Mouse (Mus musculus): ENCODE results near the gene Sema6d. TPM values are rescaled to one million over a fixed set of nuclear protein-coding genes. Genes with fewer than 3 reads are reported as not detected.

Sema6d gene
- polyA plus RNA-seq, 1 experiment from 2014 or later = 12.2 TPM

DNA sequence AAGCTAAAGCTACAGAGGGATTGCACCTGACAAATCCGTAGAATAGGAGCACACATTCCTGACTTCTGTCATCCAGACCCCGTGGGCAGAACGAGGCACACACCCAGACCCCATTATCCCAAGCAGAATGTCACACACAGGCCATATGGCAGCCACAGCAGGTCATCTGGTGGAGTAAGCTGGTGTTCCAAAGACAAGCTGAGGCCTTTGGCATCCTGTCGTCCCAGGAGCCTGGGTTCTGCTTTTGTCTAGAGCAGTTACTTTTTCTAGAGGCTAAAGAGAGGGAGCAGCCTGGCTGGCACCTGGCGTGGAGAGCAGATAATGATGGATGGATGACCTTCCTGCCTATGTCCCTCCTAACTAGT, 551.4 kb downstream of the Sema6d start:
- no peak for DNase-seq (ENCODE audit: low spot score)
- no peak overlapping the region for H3K9ac ChIP-seq (ENCODE audit: low read depth, low read length)
- no peaks in the 10 kb centered on the region for H3K9me3 ChIP-seq (ENCODE audit: control insufficient read depth, low read length)
- H3K36me3 ChIP-seq (ENCODE audit: control insufficient read depth, insufficient read depth, low read length) = no peaks in the 10 kb centered on the region
- WGBS = 47% methylated on average over 5 of the region's 5 CpGs
- no peaks in the 10 kb centered on the region for H3K27me3 ChIP-seq (replicated peaks; ENCODE audit: control insufficient read depth, insufficient read depth, low read length)
- no peak for ATAC-seq (replicated peaks; ENCODE audit: low FRiP score)
- no peak overlapping the region for H3K4me3 ChIP-seq (ENCODE audit: low read depth, low read length)
- no peak overlapping the region for H3K4me2 ChIP-seq
- H3K4me1 ChIP-seq (replicated peaks; ENCODE audit: control insufficient read depth, insufficient read depth, low read length) = no peaks in the 10 kb centered on the region
- H3K27ac ChIP-seq (ENCODE audit: low read depth, low read length) = no peak overlapping the region

DNA sequence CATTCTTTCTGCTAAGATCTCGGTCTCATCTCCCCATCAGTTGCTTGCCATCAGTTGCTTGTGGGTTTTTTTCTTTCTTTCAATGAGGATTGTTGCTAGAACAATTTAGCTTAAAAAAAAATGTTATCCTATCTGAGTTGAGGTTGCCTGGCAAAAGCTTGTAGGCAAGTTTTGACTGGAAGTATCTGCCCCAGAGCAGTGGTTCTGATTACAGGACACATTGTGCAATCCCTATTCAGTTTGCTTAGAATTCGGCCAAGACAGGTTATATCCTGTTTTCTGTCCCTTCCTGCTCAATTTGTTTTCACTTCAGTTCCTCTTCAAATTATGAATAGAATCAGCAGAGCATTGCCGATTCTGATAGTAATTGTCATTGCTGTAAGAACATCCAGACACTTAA, 552.4 kb downstream of the Sema6d start:
- Histone ChIP-seq H3K27me3 (replicated peaks; ENCODE audit: control insufficient read depth, insufficient read depth, low read length) (no peaks in the 10 kb centered on the region), H3K9ac (ENCODE audit: low read depth, low read length) (no peak overlapping the region), H3K36me3 (ENCODE audit: control insufficient read depth, insufficient read depth, low read length) (no peaks in the 10 kb centered on the region), H3K4me1 (replicated peaks; ENCODE audit: control insufficient read depth, insufficient read depth, low read length) (no peaks in the 10 kb centered on the region), H3K9me3 (ENCODE audit: control insufficient read depth, low read length) (no peaks in the 10 kb centered on the region), H3K4me3 (ENCODE audit: low read depth, low read length) (no peak overlapping the region), H3K4me2 (no peak overlapping the region), H3K27ac (ENCODE audit: low read depth, low read length) (no peak overlapping the region)
- no peak for DNase-seq (ENCODE audit: low spot score)
- ATAC-seq (replicated peaks; ENCODE audit: low FRiP score) = no peak
- 72% methylated on average over 3 of the region's 3 CpGs for WGBS

DNA sequence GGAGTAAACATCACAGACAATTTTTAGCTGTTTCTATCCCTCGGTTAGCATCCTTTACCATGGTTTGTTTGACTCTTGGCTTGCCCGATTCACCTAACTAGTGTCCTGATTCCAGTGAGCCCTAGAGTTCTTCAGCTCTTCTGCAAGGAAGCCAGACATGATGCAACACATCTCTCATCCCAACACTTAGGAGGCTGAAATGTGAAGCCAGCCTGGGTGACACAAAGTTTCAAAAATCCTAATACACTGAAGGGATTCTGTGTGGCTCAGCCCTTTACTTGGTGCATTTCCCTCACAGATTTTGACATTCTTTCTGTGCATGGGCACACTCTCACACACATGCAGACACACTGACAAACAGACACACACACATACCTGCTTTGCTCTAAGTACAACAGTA, 560.8 kb downstream of the Sema6d start:
- H3K4me3 ChIP-seq (ENCODE audit: low read depth, low read length) = no peak overlapping the region
- H3K9ac ChIP-seq (ENCODE audit: low read depth, low read length) = no peak overlapping the region
- no peaks in the 10 kb centered on the region for H3K27me3 ChIP-seq (replicated peaks; ENCODE audit: control insufficient read depth, insufficient read depth, low read length)
- no peak overlapping the region for H3K27ac ChIP-seq (ENCODE audit: low read depth, low read length)
- ATAC-seq (replicated peaks; ENCODE audit: low FRiP score) = no peak
- no peak for DNase-seq (ENCODE audit: low spot score)
- WGBS = 90% methylated on average over 2 of the region's 2 CpGs
- H3K9me3 ChIP-seq (ENCODE audit: control insufficient read depth, low read length) = no peaks in the 10 kb centered on the region
- no peaks in the 10 kb centered on the region for H3K36me3 ChIP-seq (ENCODE audit: control insufficient read depth, insufficient read depth, low read length)
- no peak overlapping the region for H3K4me2 ChIP-seq
- H3K4me1 ChIP-seq (replicated peaks; ENCODE audit: control insufficient read depth, insufficient read depth, low read length) = no peaks in the 10 kb centered on the region

DNA sequence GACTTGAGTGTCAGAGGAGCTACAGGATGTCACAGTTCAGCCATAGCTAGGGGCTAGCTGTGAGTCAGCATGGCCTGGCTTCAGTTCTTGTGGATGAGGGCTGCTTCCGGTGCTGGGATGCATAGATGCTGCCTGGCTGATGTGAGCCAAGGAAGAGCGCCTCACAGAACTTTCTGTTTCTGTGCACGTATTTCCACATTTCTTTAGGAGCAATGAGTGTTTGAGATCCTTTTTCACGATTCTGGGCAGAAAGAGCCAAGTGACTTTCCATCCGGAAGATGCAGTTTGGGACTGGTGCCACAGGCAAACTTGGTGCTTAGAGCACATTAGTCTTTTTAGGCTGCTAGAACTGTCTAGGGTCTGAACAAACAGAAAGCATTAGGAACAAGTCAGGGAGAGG, 561.4 kb downstream of the Sema6d start:
- Histone ChIP-seq H3K4me2 (no peak overlapping the region), H3K4me3 (ENCODE audit: low read depth, low read length) (no peak overlapping the region), H3K27ac (ENCODE audit: low read depth, low read length) (no peak overlapping the region), H3K9ac (ENCODE audit: low read depth, low read length) (no peak overlapping the region), H3K27me3 (replicated peaks; ENCODE audit: control insufficient read depth, insufficient read depth, low read length) (no peaks in the 10 kb centered on the region), H3K4me1 (replicated peaks; ENCODE audit: control insufficient read depth, insufficient read depth, low read length) (no peaks in the 10 kb centered on the region), H3K9me3 (ENCODE audit: control insufficient read depth, low read length) (no peaks in the 10 kb centered on the region), H3K36me3 (ENCODE audit: control insufficient read depth, insufficient read depth, low read length) (no peaks in the 10 kb centered on the region; the same call in 1 of the 2 replicates)
- ATAC-seq (replicated peaks; ENCODE audit: low FRiP score) (no peak), DNase-seq (ENCODE audit: low spot score) (no peak)
- 83% methylated on average over 5 of the region's 5 CpGs for WGBS

DNA sequence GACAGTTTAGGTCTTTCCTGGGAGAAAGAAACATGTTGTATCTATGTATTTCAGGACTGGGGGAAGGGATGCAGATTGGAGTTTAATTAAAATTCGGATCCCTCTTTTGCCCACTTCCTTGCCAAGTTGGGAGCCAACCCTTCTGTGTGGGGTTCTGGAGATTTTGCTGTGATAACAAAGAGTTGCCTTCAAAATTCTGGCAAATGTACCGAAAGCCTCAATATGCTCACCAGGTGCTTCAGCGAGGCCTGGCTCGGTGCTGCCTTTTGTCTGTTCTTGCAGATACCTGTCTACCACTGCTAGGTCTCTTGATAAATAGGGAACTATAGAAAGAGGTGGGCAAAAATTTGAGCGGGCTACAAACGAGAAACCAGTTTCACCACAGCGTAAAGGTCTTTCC, 563.4 kb downstream of the Sema6d start:
- Histone ChIP-seq H3K9me3 (ENCODE audit: control insufficient read depth, low read length) (no peaks in the 10 kb centered on the region), H3K9ac (ENCODE audit: low read depth, low read length) (no peak overlapping the region), H3K27me3 (replicated peaks; ENCODE audit: control insufficient read depth, insufficient read depth, low read length) (no peaks in the 10 kb centered on the region), H3K36me3 (ENCODE audit: control insufficient read depth, insufficient read depth, low read length) (no peaks in the 10 kb centered on the region; the same call in 1 of the 2 replicates), H3K27ac (ENCODE audit: low read depth, low read length) (no peak overlapping the region), H3K4me3 (ENCODE audit: low read depth, low read length) (no peak overlapping the region), H3K4me2 (no peak overlapping the region), H3K4me1 (replicated peaks; ENCODE audit: control insufficient read depth, insufficient read depth, low read length) (no peaks in the 10 kb centered on the region)
- 87% methylated on average over 7 of the region's 7 CpGs for WGBS
- no peak for ATAC-seq (replicated peaks; ENCODE audit: low FRiP score)
- DNase-seq (ENCODE audit: low spot score) = no peak

DNA sequence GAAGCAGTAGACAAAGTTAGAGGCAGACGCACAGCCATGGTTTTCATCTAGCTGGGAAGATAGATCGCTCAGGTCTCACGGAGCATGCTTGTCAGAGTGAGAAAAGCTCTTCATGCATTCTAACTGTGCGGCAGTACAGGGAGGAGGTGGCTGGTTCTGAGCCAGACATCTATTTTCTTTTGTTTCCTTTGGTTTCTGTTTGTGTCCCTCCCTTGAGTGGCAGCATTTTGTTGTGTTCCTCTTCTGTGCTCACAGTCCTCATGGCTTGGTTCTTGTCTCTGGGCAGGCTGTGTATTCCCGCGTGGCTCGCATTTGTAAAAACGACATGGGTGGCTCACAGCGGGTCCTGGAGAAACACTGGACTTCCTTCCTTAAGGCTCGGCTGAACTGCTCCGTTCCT, 567.6 kb downstream of the Sema6d start:
- Histone ChIP-seq H3K36me3 (ENCODE audit: control insufficient read depth, insufficient read depth, low read length) (peaks cover 3% of the 10 kb centered on the region), H3K4me1 (replicated peaks; ENCODE audit: control insufficient read depth, insufficient read depth, low read length) (no peaks in the 10 kb centered on the region), H3K4me3 (ENCODE audit: low read depth, low read length) (no peak overlapping the region), H3K9ac (ENCODE audit: low read depth, low read length) (no peak overlapping the region), H3K4me2 (no peak overlapping the region), H3K27me3 (replicated peaks; ENCODE audit: control insufficient read depth, insufficient read depth, low read length) (no peaks in the 10 kb centered on the region), H3K9me3 (ENCODE audit: control insufficient read depth, low read length) (no peaks in the 10 kb centered on the region), H3K27ac (ENCODE audit: low read depth, low read length) (no peak overlapping the region)
- WGBS = 88% methylated on average over 11 of the region's 11 CpGs
- no peak for DNase-seq (ENCODE audit: low spot score)
- no peak for ATAC-seq (replicated peaks; ENCODE audit: low FRiP score)

DNA sequence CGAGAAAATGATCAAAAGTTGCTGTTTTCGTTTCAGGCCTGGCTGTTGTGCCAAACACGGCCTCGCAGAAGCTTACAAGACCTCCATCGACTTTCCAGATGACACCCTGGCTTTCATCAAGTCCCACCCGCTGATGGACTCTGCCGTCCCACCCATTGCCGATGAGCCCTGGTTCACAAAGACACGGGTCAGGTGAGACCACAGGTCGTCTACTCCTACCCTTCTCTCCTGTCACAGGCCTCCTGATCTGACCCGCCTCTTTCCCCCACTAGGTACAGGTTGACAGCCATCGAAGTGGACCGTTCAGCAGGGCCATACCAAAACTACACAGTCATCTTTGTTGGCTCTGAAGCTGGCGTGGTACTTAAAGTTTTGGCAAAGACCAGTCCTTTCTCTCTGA, 568.6 kb downstream of the Sema6d start:
- DNase-seq (ENCODE audit: low spot score) = no peak
- no peak for ATAC-seq (replicated peaks; ENCODE audit: low FRiP score)
- Histone ChIP-seq H3K4me2 (no peak overlapping the region), H3K9me3 (ENCODE audit: control insufficient read depth, low read length) (no peaks in the 10 kb centered on the region), H3K9ac (ENCODE audit: low read depth, low read length) (no peak overlapping the region), H3K4me1 (replicated peaks; ENCODE audit: control insufficient read depth, insufficient read depth, low read length) (no peaks in the 10 kb centered on the region), H3K27me3 (replicated peaks; ENCODE audit: control insufficient read depth, insufficient read depth, low read length) (no peaks in the 10 kb centered on the region), H3K4me3 (ENCODE audit: low read depth, low read length) (no peak overlapping the region), H3K27ac (ENCODE audit: low read depth, low read length) (no peak overlapping the region), H3K36me3 (ENCODE audit: control insufficient read depth, insufficient read depth, low read length) (peaks cover 3% of the 10 kb centered on the region)
- WGBS = 91% methylated on average over 14 of the region's 14 CpGs

DNA sequence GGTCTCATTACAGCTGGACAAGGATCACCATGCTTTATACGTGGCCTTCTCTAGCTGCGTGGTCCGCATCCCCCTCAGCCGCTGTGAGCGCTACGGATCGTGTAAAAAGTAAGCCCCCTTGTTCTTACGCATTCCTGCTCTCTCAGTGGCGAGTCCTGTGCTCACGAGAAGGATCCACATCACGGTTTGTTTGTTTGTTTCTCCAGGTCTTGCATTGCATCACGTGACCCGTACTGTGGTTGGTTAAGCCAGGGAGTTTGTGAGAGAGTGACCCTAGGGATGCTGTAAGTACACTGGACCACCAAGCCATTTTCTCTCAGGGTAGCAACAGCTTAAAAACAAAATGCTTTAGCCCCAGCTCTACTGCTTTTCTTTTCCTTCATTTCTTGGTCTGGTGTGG, 569.8 kb downstream of the Sema6d start:
- DNase-seq (ENCODE audit: low spot score) (no peak), ATAC-seq (replicated peaks; ENCODE audit: low FRiP score) (no peak)
- Histone ChIP-seq H3K36me3 (ENCODE audit: control insufficient read depth, insufficient read depth, low read length) (peaks cover 5% of the 10 kb centered on the region), H3K27me3 (replicated peaks; ENCODE audit: control insufficient read depth, insufficient read depth, low read length) (no peaks in the 10 kb centered on the region), H3K27ac (ENCODE audit: low read depth, low read length) (no peak overlapping the region), H3K4me3 (ENCODE audit: low read depth, low read length) (no peak overlapping the region), H3K4me1 (replicated peaks; ENCODE audit: control insufficient read depth, insufficient read depth, low read length) (no peaks in the 10 kb centered on the region), H3K9ac (ENCODE audit: low read depth, low read length) (no peak overlapping the region), H3K4me2 (no peak overlapping the region), H3K9me3 (ENCODE audit: control insufficient read depth, low read length) (no peaks in the 10 kb centered on the region)
- 93% methylated on average over 13 of the region's 13 CpGs for WGBS

DNA sequence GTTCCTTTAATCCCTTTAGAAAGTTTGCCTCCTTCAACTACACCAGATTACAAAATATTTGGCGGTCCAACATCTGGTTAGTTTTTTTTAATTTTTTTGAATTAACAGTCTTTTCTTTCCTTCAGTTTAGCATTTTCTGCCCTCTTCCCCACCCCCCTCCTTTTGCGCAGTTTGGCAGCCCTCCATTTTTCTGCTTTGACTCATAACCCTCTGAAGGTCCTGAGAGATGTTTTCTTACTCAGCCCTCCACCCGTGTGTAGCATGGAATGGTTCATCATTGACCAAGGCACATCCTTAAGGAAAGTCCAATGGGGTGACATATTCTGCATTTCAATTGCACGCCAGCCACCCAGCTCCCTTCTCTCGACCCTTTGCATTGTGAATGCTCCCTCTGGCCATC, 570.9 kb downstream of the Sema6d start:
- no peak for ATAC-seq (replicated peaks; ENCODE audit: low FRiP score)

More for the DNA sequence above, 570.9 kb downstream of the Sema6d start:
- no peak overlapping the region for H3K27ac ChIP-seq (ENCODE audit: low read depth, low read length)
- no peak overlapping the region for H3K4me3 ChIP-seq (ENCODE audit: low read depth, low read length)
- WGBS = 84% methylated on average over 5 of the region's 5 CpGs
- H3K4me2 ChIP-seq = no peak overlapping the region
- peaks cover 6% of the 10 kb centered on the region for H3K36me3 ChIP-seq (ENCODE audit: control insufficient read depth, insufficient read depth, low read length)
- H3K9ac ChIP-seq (ENCODE audit: low read depth, low read length) = no peak overlapping the region
- no peaks in the 10 kb centered on the region for H3K9me3 ChIP-seq (ENCODE audit: control insufficient read depth, low read length)
- no peaks in the 10 kb centered on the region for H3K4me1 ChIP-seq (replicated peaks; ENCODE audit: control insufficient read depth, insufficient read depth, low read length)
- H3K27me3 ChIP-seq (replicated peaks; ENCODE audit: control insufficient read depth, insufficient read depth, low read length) = no peaks in the 10 kb centered on the region
- no peak for DNase-seq (ENCODE audit: low spot score)

All from liver, embryonic 11.5 days (tissue).